Mouse (Mus musculus): ENCODE measurements around the gene Sez6l.
A peak's percentile ranks its signal among the peaks of the same experiment; 100 is the strongest.

Gene Sez6l

GRCm38 (mm10) chr5:112391002-112391401, 186.0 kb downstream of the Sez6l start:
- DNase-seq (ENCODE audit: low spot score in 2 of 2) = no peak

GRCm38 (mm10) chr5:112389352-112389751, 187.6 kb downstream of the Sez6l start:
- DNase-seq (ENCODE audit: low spot score in 2 of 2) = no peak

GRCm38 (mm10) chr5:112385973-112386372, 191.0 kb downstream of the Sez6l start:
- DNase-seq (ENCODE audit: low spot score in 2 of 2) = peak in 1 of 2 experiments; percentile 49

- DNase-seq (ENCODE audit: low spot score in 2 of 2) = peak in 1 of 2 experiments; percentile 27
Observed at GRCm38 (mm10) chr5:112384805-112385472, 192.0 kb downstream of the Sez6l start.

- DNase-seq (ENCODE audit: low spot score in 2 of 2) = no peak
Observed at GRCm38 (mm10) chr5:112382641-112383330, 194.2 kb downstream of the Sez6l start.

- no peak for DNase-seq (ENCODE audit: low spot score in 2 of 2)
Observed at GRCm38 (mm10) chr5:112382042-112382441, 194.9 kb downstream of the Sez6l start.

- no peak for DNase-seq (ENCODE audit: low spot score in 2 of 2)
Observed at GRCm38 (mm10) chr5:112381154-112381553, 195.8 kb downstream of the Sez6l start.

- no peak for DNase-seq (ENCODE audit: low spot score in 2 of 2)
Observed at GRCm38 (mm10) chr5:112378716-112379115, 198.3 kb downstream of the Sez6l start.

- no peak for DNase-seq (ENCODE audit: low spot score in 2 of 2)
Observed at GRCm38 (mm10) chr5:112377380-112377779, 199.6 kb downstream of the Sez6l start.

- DNase-seq (ENCODE audit: low spot score in 2 of 2) = no peak
Observed at GRCm38 (mm10) chr5:112376111-112376510, 200.9 kb downstream of the Sez6l start.

GRCm38 (mm10) chr5:112371933-112372332, 205.1 kb downstream of the Sez6l start:
- DNase-seq (ENCODE audit: low spot score in 2 of 2) = no peak

GRCm38 (mm10) chr5:112370236-112370813, 206.7 kb downstream of the Sez6l start:
- DNase-seq (ENCODE audit: low spot score in 2 of 2) = no peak

- DNase-seq (ENCODE audit: low spot score in 2 of 2) = no peak
Observed at GRCm38 (mm10) chr5:112369326-112369725, 207.7 kb downstream of the Sez6l start.
